Mouse (Mus musculus) forebrain, embryonic 13.5 days (tissue): ENCODE data around the gene Dusp14. TPM values are rescaled to one million over a fixed set of nuclear protein-coding genes. Genes with fewer than 3 reads are reported as not detected.

Experiments used
- ATAC-seq: fragments of 200-750 bp; cut with Nextera tagmentation; 2 replicates; pipeline ENCODE4 v1.8.0; 2017
- H3K27ac ChIP-seq: fragments of 300-500 bp; sonication (generic); 2 replicates; pipeline ENCODE4 v1.5.1; 2015; ENCODE audit warnings: inconsistent platforms, mild to moderate bottlenecking, moderate library complexity
- H3K27me3 ChIP-seq: fragments of 300-500 bp; sonication (generic); 2 replicates; pipeline ENCODE4 v1.6.1; 2015; ENCODE audit warnings: mild to moderate bottlenecking, inconsistent platforms
- H3K36me3 ChIP-seq: fragments of 300-500 bp; sonication (generic); 2 replicates; pipeline ENCODE4 v1.6.1; 2015; ENCODE audit warnings: mild to moderate bottlenecking, inconsistent platforms; ENCODE audit not compliant: poor library complexity, severe bottlenecking
- H3K4me1 ChIP-seq: fragments of 300-500 bp; sonication (generic); 2 replicates; pipeline ENCODE4 v1.6.1; 2015; ENCODE audit warnings: inconsistent platforms
- H3K4me2 ChIP-seq: fragments of 300-500 bp; sonication (generic); 2 replicates; pipeline ENCODE4 v1.6.1; 2015; ENCODE audit warnings: inconsistent platforms, mild to moderate bottlenecking, moderate library complexity
- H3K4me3 ChIP-seq: fragments of 300-500 bp; sonication (generic); 2 replicates; pipeline ENCODE4 v1.5.1; 2015; ENCODE audit warnings: mild to moderate bottlenecking, inconsistent platforms
- H3K9ac ChIP-seq: fragments of 300-500 bp; sonication (generic); 2 replicates; pipeline ENCODE4 v1.6.1; 2015; ENCODE audit warnings: mild to moderate bottlenecking, inconsistent platforms
- H3K9me3 ChIP-seq: fragments of 300-500 bp; sonication (generic); replicated peaks from 2 replicates; pipeline ENCODE4 v1.6.1; 2016; ENCODE audit warnings: inconsistent platforms
- WGBS: fragments of 180-500 bp; shearing (Covaris S2); methylation state at CpG from one replicate; pipeline ENCODE4 v1.1.7; 2015; 5-methylcytosine and 5-hydroxymethylcytosine counted together
- polyA plus RNA-seq: library from polyadenylated mRNA; unstranded; fragments of >200 nt; fragmentation: Nextera tagmentation; extraction: Ambion mirVana; gene quantifications from 2 replicates; pipeline ENCODE4 v1.2.1, GENCODE M21; 2015

Gene Dusp14
- polyA plus RNA-seq, 1 experiment from 2014 or later = 33.8 TPM

- H3K27me3 ChIP-seq = no peaks in the 10 kb centered on the region
- H3K27ac ChIP-seq = no peak overlapping the region
- WGBS = 85% methylated on average over 9 of the region's 9 CpGs
- no peak for ATAC-seq
- peaks cover 52% of the 10 kb centered on the region for H3K36me3 ChIP-seq
- peaks cover 40% of the 10 kb centered on the region for H3K4me1 ChIP-seq
- no peak overlapping the region for H3K4me2 ChIP-seq
- H3K4me3 ChIP-seq = no peak overlapping the region
- H3K9me3 ChIP-seq = no peaks in the 10 kb centered on the region
- no peak overlapping the region for H3K9ac ChIP-seq
Observed at GRCm38 (mm10) chr11:84009001-84009400, 60.1 kb downstream of the Dusp14 start.

DNA sequence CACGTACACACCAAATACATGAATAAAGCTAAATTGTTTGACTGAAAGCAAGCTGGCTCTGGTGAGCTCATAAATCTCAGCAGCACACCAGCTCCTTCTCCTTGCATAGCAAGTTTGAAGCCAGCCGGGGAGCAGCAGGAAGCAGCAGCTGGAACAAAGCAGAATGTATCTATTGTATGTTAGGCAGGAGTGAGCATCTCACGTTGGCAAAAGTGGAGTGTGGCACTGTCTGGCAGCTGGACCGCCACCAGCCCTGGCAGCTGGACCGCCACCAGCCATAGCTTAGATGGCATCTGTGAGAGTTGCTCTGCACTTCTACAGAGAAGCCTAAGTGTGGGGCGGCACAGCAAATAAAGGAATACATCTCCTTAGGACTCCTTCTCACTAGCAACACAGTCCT, 65.1 kb downstream of the Dusp14 start:
- WGBS = 88% methylated on average over 6 of the region's 6 CpGs
- no peak for ATAC-seq
- no peaks in the 10 kb centered on the region for H3K9me3 ChIP-seq

DNA sequence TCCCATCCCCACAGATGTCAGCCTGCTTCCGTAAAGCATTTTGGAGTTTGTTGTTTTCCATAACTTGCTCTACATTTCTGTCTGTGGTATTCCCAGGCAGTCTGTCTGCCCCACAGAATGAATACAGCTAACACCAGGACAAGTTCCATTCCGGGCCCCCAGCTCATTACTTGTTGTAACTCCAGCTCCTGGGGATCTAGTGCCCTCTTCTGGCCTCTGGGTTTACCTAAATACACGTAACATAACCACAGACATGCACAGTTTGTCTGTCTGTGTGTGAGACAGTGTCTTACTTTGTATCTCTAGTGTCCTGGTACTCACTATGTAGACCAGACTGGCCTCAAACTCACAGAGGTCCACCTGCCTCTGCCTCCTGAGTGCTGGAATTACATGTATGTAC, 67.8 kb downstream of the Dusp14 start:
- H3K4me1 ChIP-seq = peaks cover 4% of the 10 kb centered on the region; the same call in 1 of the 2 replicates
- H3K36me3 ChIP-seq = peaks cover 97% of the 10 kb centered on the region
- H3K4me3 ChIP-seq = no peak overlapping the region
- no peak overlapping the region for H3K27ac ChIP-seq
- H3K9ac ChIP-seq = no peak overlapping the region
- H3K27me3 ChIP-seq = no peaks in the 10 kb centered on the region
- no peak overlapping the region for H3K4me2 ChIP-seq
- 90% methylated on average over 3 of the region's 3 CpGs for WGBS
- ATAC-seq = no peak
- H3K9me3 ChIP-seq = no peaks in the 10 kb centered on the region

More for the DNA sequence above, 65.1 kb downstream of the Dusp14 start:
- Histone ChIP-seq H3K9ac (no peak overlapping the region), H3K4me3 (no peak overlapping the region), H3K4me2 (no peak overlapping the region), H3K36me3 (peaks cover 91% of the 10 kb centered on the region), H3K4me1 (no peaks in the 10 kb centered on the region), H3K27ac (no peak overlapping the region), H3K27me3 (no peaks in the 10 kb centered on the region)

GRCm38 (mm10) chr11:83999411-83999915, 69.6 kb downstream of the Dusp14 start:
- no peak overlapping the region for H3K27ac ChIP-seq
- H3K4me2 ChIP-seq = no peak overlapping the region
- no peaks in the 10 kb centered on the region for H3K9me3 ChIP-seq
- peaks cover 99% of the 10 kb centered on the region for H3K36me3 ChIP-seq
- H3K4me1 ChIP-seq = peaks cover 4% of the 10 kb centered on the region; the same call in 1 of the 2 replicates
- no peak overlapping the region for H3K4me3 ChIP-seq
- no peaks in the 10 kb centered on the region for H3K27me3 ChIP-seq
- H3K9ac ChIP-seq = no peak overlapping the region
- 89% methylated on average over 4 of the region's 4 CpGs for WGBS
- no peak for ATAC-seq

GRCm38 (mm10) chr11:83998993-83999392, 70.1 kb downstream of the Dusp14 start:
- H3K9ac ChIP-seq = no peak overlapping the region
- H3K27me3 ChIP-seq = no peaks in the 10 kb centered on the region
- H3K9me3 ChIP-seq = no peaks in the 10 kb centered on the region
- H3K4me1 ChIP-seq = peaks cover 4% of the 10 kb centered on the region; the same call in 1 of the 2 replicates
- no peak overlapping the region for H3K4me2 ChIP-seq
- ATAC-seq = peak; percentile 63; the same call in 1 of the 2 replicates
- H3K27ac ChIP-seq = no peak overlapping the region
- H3K36me3 ChIP-seq = peaks cover 99% of the 10 kb centered on the region
- H3K4me3 ChIP-seq = no peak overlapping the region
- WGBS = 53% methylated on average over 3 of the region's 3 CpGs

Other genes with a start within 250 kb of the Dusp14 start
- gene Hnf1b, start 219.2 kb downstream of the Dusp14 start, polyA plus RNA-seq = not detected in 2 replicates
- 37.4 and 41.9 TPM in 2 replicates for gene Ddx52, start 127.2 kb downstream of the Dusp14 start, polyA plus RNA-seq
- gene Synrg, start 104.8 kb downstream of the Dusp14 start, polyA plus RNA-seq = 28.2 and 28.6 TPM in 2 replicates
- gene Tada2a, start 60.3 kb upstream of the Dusp14 start, polyA plus RNA-seq = 38.8 and 40.1 TPM in 2 replicates
- 20.5 and 22.6 TPM in 2 replicates for gene Acaca, start 60.4 kb upstream of the Dusp14 start, polyA plus RNA-seq
- not detected in 2 replicates for gene Gm11437, start 98.2 kb upstream of the Dusp14 start, polyA plus RNA-seq